Mouse (Mus musculus) midbrain, postnatal 0 days (tissue): ENCODE measurements around the gene Dok1. TPM values are rescaled to one million over a fixed set of nuclear protein-coding genes. Genes with fewer than 3 reads are reported as not detected.

ENCODE experiments used
- ATAC-seq: fragments of 200-750 bp; cut with Nextera tagmentation; 2 replicates; pipeline ENCODE4 v1.8.0; 2017; ENCODE audit warnings: moderate number of reproducible peaks, mild to moderate bottlenecking, moderate TSS enrichment, moderate library complexity; ENCODE audit not compliant: low FRiP score
- DNase-seq: peaks from one replicate; pipeline ENCODE4 v3.0.0-alpha.2; 2015; ENCODE audit warnings: low spot score
- H3K27ac ChIP-seq: fragments of 300-500 bp; sonication (generic); 2 replicates; pipeline ENCODE4 v1.5.1; 2014; ENCODE audit warnings: low read depth, mild to moderate bottlenecking, low read length, mixed read lengths
- H3K27me3 ChIP-seq: fragments of 300-500 bp; sonication (generic); 2 replicates; pipeline ENCODE4 v1.6.1; 2014; ENCODE audit warnings: low read length, control low read depth, mixed read lengths; ENCODE audit not compliant: insufficient read depth
- H3K36me3 ChIP-seq: fragments of 300-500 bp; sonication (generic); 2 replicates; pipeline ENCODE4 v1.6.1; 2014; ENCODE audit warnings: low read length, control low read depth, mixed read lengths; ENCODE audit not compliant: insufficient read depth
- H3K4me1 ChIP-seq: fragments of 300-500 bp; sonication (generic); 2 replicates; pipeline ENCODE4 v1.6.1; 2014; ENCODE audit warnings: mild to moderate bottlenecking, control low read depth, antibody characterized with exemption, low read length, mixed read lengths; ENCODE audit not compliant: insufficient read depth
- H3K4me2 ChIP-seq: fragments of 300-500 bp; sonication (generic); 2 replicates; pipeline ENCODE4 v1.6.1; 2014; ENCODE audit warnings: low read depth, mild to moderate bottlenecking, low read length, mixed read lengths; ENCODE audit not compliant: poor library complexity, severe bottlenecking
- H3K4me3 ChIP-seq: fragments of 300-500 bp; sonication (generic); 2 replicates; pipeline ENCODE4 v1.5.1; 2014; ENCODE audit warnings: low read depth, mild to moderate bottlenecking, low read length, moderate library complexity
- H3K9ac ChIP-seq: fragments of 300-500 bp; sonication (generic); replicated peaks from 2 replicates; pipeline ENCODE4 v1.6.1; 2014; ENCODE audit warnings: mild to moderate bottlenecking, low read length, moderate library complexity, mixed read lengths; ENCODE audit not compliant: poor library complexity, severe bottlenecking
- H3K9me3 ChIP-seq: fragments of 300-500 bp; sonication (generic); 2 replicates; pipeline ENCODE4 v1.6.1; 2016; ENCODE audit warnings: low read length, control low read depth
- CTCF ChIP-seq: IDR thresholded peaks from 2 replicates; pipeline ENCODE4 v1.5.1; 2016; ENCODE audit warnings: antibody characterized with exemption, mild to moderate bottlenecking
- WGBS: fragments of 180-500 bp; shearing (Covaris S2); extraction: QIAGEN DNeasy Blood & Tissue Kit; methylation state at CpG from one replicate; pipeline ENCODE4 v1.1.7; 2014; 5-methylcytosine and 5-hydroxymethylcytosine counted together
- polyA plus RNA-seq: library from polyadenylated mRNA; unstranded; fragments of >200 nt; fragmentation: Nextera tagmentation; extraction: Ambion mirVana; gene quantifications from 2 replicates; pipeline ENCODE4 v1.2.1, GENCODE M21; 2015
- total RNA-seq: library from RNA; depleted of rRNA; stranded (reverse); fragments of >200 nt; gene quantifications from 2 replicates; pipeline ENCODE4 v1.2.3, GENCODE M21; 2014

The Dok1 gene
- total and polyA plus RNA-seq, 2 experiments from 2014 or later: 1.1 to 3.9 TPM

GRCm38 (mm10) chr6:83071220-83071619 is 37.9 kb upstream of the Dok1 start:
- Histone ChIP-seq H3K27ac (no peak overlapping the region), H3K27me3 (peaks cover 80% of the 10 kb centered on the region), H3K4me3 (no peak overlapping the region), H3K9ac (no peak overlapping the region), H3K4me2 (no peak overlapping the region), H3K4me1 (peaks cover 3% of the 10 kb centered on the region; the same call in 1 of the 2 replicates), H3K36me3 (no peaks in the 10 kb centered on the region), H3K9me3 (no peaks in the 10 kb centered on the region)
- TF ChIP-seq CTCF: no peak
- DNase-seq (no peak), ATAC-seq (0 out of 2 replicates have a peak, but pooled peaks have one; percentile 8)
- 0% methylated on average over 24 of the region's 24 CpGs for WGBS

- H3K9me3 ChIP-seq: no peaks in the 10 kb centered on the region
- no peak overlapping the region for H3K4me2 ChIP-seq
- H3K4me3 ChIP-seq: 0 out of 2 replicates have a peak overlapping the region, but pooled peaks have one; percentile 1
- TF ChIP-seq CTCF: no peak
- DNase-seq (no peak), ATAC-seq (no peak)
- no peak overlapping the region for H3K9ac ChIP-seq
- under 1% methylated on average over 56 of the region's 58 CpGs for WGBS
- H3K27ac ChIP-seq: no peak overlapping the region
- peaks cover 83% of the 10 kb centered on the region for H3K27me3 ChIP-seq
- H3K4me1 ChIP-seq: peaks cover 3% of the 10 kb centered on the region; the same call in 1 of the 2 replicates
- H3K36me3 ChIP-seq: no peaks in the 10 kb centered on the region
Measured at GRCm38 (mm10) chr6:83070311-83071219, 37.3 kb upstream of the Dok1 start.

- no peak for ATAC-seq
- Histone ChIP-seq H3K27ac (no peak within 1 kb of the TSS), H3K36me3 (no peaks in the 10 kb centered on the region), H3K9ac (no peak within 1 kb of the TSS), H3K4me3 (peak within 1 kb of the TSS; percentile 12; the same call in 1 of the 2 replicates), H3K4me1 (peaks cover 3% of the 10 kb centered on the region; the same call in 1 of the 2 replicates), H3K9me3 (no peaks in the 10 kb centered on the region), H3K27me3 (peaks cover 87% of the 10 kb centered on the region), H3K4me2 (no peak within 1 kb of the TSS)
- 5% methylated on average over 10 of the region's 10 CpGs for WGBS
- TF ChIP-seq CTCF: no peak
- DNase-seq: no peak
Measured at GRCm38 (mm10) chr6:83070247-83070310, 36.8 kb upstream of the Dok1 start, which contains the start of gene Tlx2. Gene Tlx2 (minus strand): TSS chr6:83070293.

- DNase-seq (no peak), ATAC-seq (no peak)
- no peaks in the 10 kb centered on the region for H3K36me3 ChIP-seq
- H3K4me3 ChIP-seq: 0 out of 2 replicates have a peak overlapping the region, but pooled peaks have one; percentile 1
- no peak overlapping the region for H3K9ac ChIP-seq
- H3K9me3 ChIP-seq: no peaks in the 10 kb centered on the region
- 2% methylated on average over 69 of the region's 69 CpGs for WGBS
- H3K27me3 ChIP-seq: peaks cover 87% of the 10 kb centered on the region
- TF ChIP-seq CTCF: no peak
- no peak overlapping the region for H3K27ac ChIP-seq
- H3K4me1 ChIP-seq: peaks cover 3% of the 10 kb centered on the region; the same call in 1 of the 2 replicates
- H3K4me2 ChIP-seq: no peak overlapping the region
Measured at GRCm38 (mm10) chr6:83069488-83070246, 36.4 kb upstream of the Dok1 start.

GRCm38 (mm10) chr6:83068706-83069487 is 35.6 kb upstream of the Dok1 start:
- H3K9ac ChIP-seq: no peak overlapping the region
- H3K27ac ChIP-seq: no peak overlapping the region
- ATAC-seq (no peak), DNase-seq (no peak)
- peaks cover 3% of the 10 kb centered on the region; the same call in 1 of the 2 replicates for H3K4me1 ChIP-seq
- peak overlapping the region; percentile 12; the same call in 1 of the 2 replicates for H3K4me3 ChIP-seq
- no peak for TF ChIP-seq CTCF
- H3K36me3 ChIP-seq: no peaks in the 10 kb centered on the region
- WGBS: 1% methylated on average over 69 of the region's 81 CpGs
- peak overlapping the region; percentile 16 for H3K4me2 ChIP-seq
- H3K27me3 ChIP-seq: peaks cover 87% of the 10 kb centered on the region
- H3K9me3 ChIP-seq: no peaks in the 10 kb centered on the region
